Mouse (Mus musculus) forebrain, embryonic 10.5 days (tissue): ENCODE results near the gene Aptx. TPM values are rescaled to one million over a fixed set of nuclear protein-coding genes. Genes with fewer than 3 reads are reported as not detected.
A peak's percentile ranks its signal among the peaks of the same experiment; 100 is the strongest.

Source experiments
- DNase-seq: peaks from one replicate; pipeline ENCODE4 v3.0.0-alpha.2; 2017; ENCODE audit warnings: low spot score; ENCODE audit errors: extremely low spot score
- H3K27ac ChIP-seq: fragments of 300-500 bp; sonication (generic); 2 replicates; pipeline ENCODE4 v1.5.1; 2016; ENCODE audit warnings: mild to moderate bottlenecking
- H3K27me3 ChIP-seq: fragments of 300-500 bp; sonication (generic); 2 replicates; pipeline ENCODE4 v1.6.1; 2016; ENCODE audit warnings: mild to moderate bottlenecking; ENCODE audit not compliant: poor library complexity, severe bottlenecking
- H3K36me3 ChIP-seq: fragments of 300-500 bp; sonication (generic); replicated peaks from 2 replicates; pipeline ENCODE4 v1.6.1; 2016; ENCODE audit warnings: mild to moderate bottlenecking, moderate library complexity
- H3K4me1 ChIP-seq: fragments of 300-500 bp; sonication (generic); 2 replicates; pipeline ENCODE4 v1.6.1; 2016
- H3K4me3 ChIP-seq: fragments of 300-500 bp; sonication (generic); 2 replicates; pipeline ENCODE4 v1.5.1; 2016; ENCODE audit warnings: mild to moderate bottlenecking, moderate library complexity
- H3K9me3 ChIP-seq: fragments of 300-500 bp; sonication (generic); 2 replicates; pipeline ENCODE4 v1.6.1; 2016; ENCODE audit warnings: mild to moderate bottlenecking, moderate library complexity
- WGBS: fragments of 180-500 bp; shearing (Covaris S2); methylation state at CpG from one replicate; pipeline ENCODE4 v1.1.7; 2016; 5-methylcytosine and 5-hydroxymethylcytosine counted together
- microRNA counts: library from miRNA; unstranded; fragments of <30 nt; microRNA quantifications from one replicate; lab custom pipeline; 2017
- microRNA-seq: library from miRNA; unstranded; fragments of <30 nt; microRNA quantifications from one replicate; pipeline ENCODE4, GENCODE M21; 2017
- polyA plus RNA-seq: library from polyadenylated mRNA; unstranded; fragments of >200 nt; fragmentation: Nextera tagmentation; extraction: Ambion mirVana; gene quantifications from 2 replicates; pipeline ENCODE4 v1.2.1, GENCODE M21; 2016

The Aptx gene
- polyA plus RNA-seq, 1 experiment from 2014 or later = 36.3 TPM

- Histone ChIP-seq H3K4me3 (no peak overlapping the region), H3K27ac (no peak overlapping the region), H3K4me1 (no peaks in the 10 kb centered on the region), H3K9me3 (peaks cover 3% of the 10 kb centered on the region; the same call in 1 of the 2 replicates), H3K27me3 (no peaks in the 10 kb centered on the region), H3K36me3 (no peaks in the 10 kb centered on the region)
- no peak for DNase-seq
- WGBS = 82% methylated on average over 5 of the region's 5 CpGs
These were observed 59.4 kb downstream of the Aptx start for GRCm38 (mm10) chr4:40643567-40643966.

- H3K4me1 ChIP-seq = no peaks in the 10 kb centered on the region
- H3K4me3 ChIP-seq = no peak overlapping the region
- peaks cover 3% of the 10 kb centered on the region; the same call in 1 of the 2 replicates for H3K9me3 ChIP-seq
- H3K27me3 ChIP-seq = no peaks in the 10 kb centered on the region
- no peak for DNase-seq
- 86% methylated on average over 4 of the region's 4 CpGs for WGBS
- no peaks in the 10 kb centered on the region for H3K36me3 ChIP-seq
- no peak overlapping the region for H3K27ac ChIP-seq
These were observed 62.0 kb downstream of the Aptx start for GRCm38 (mm10) chr4:40640991-40641390.

MicroRNA genes within 50 kb of the gene (microRNA counts, 519-probe panel; counts per million panel counts)
- microRNA mmu-miR-207 (lab: Ali Mortazavi, UCI) = 341 counts per million, percentile 65 among the panel's probes with 10 or more counts

Small RNA genes within 50 kb of the gene (microRNA-seq; reads per million reads assigned to microRNA genes)
- not detected for gene Mir207

Other genes starting within 250 kb of the Aptx start
- gene Tmem215, start 231.0 kb downstream of the Aptx start, polyA plus RNA-seq = 0.27 and 0.28 TPM in 2 replicates
- gene Dnaja1, start 19.0 kb upstream of the Aptx start, polyA plus RNA-seq = 570 and 635 TPM in 2 replicates
- 196 and 198 TPM in 2 replicates for gene Smu1, start 54.7 kb upstream of the Aptx start, polyA plus RNA-seq
- gene B4galt1, start 150.8 kb upstream of the Aptx start, polyA plus RNA-seq = 20.1 TPM in 2 replicates
- not detected in 2 replicates for gene Spink4, start 216.9 kb upstream of the Aptx start, polyA plus RNA-seq
- gene Bag1, start 245.1 kb upstream of the Aptx start, polyA plus RNA-seq = 185 and 188 TPM in 2 replicates
- gene Chmp5, start 245.2 kb upstream of the Aptx start, polyA plus RNA-seq = 88.3 and 89.5 TPM in 2 replicates